Mouse (Mus musculus) intestine, embryonic 15.5 days (tissue): ENCODE data around the gene Mrs2. TPM values are rescaled to one million over a fixed set of nuclear protein-coding genes. Genes with fewer than 3 reads are reported as not detected.
"Not testable (repeated sequence)": the region's sequence is repeated elsewhere in the genome, so short reads cannot be mapped to it uniquely, and the experiment has no call there.

ENCODE experiments used
- ATAC-seq: fragments of 200-750 bp; cut with Nextera tagmentation; 2 replicates; pipeline ENCODE4 v1.8.0; 2017; ENCODE audit warnings: moderate TSS enrichment, moderate library complexity
- H3K27ac ChIP-seq: fragments of 300-500 bp; sonication (generic); 2 replicates; pipeline ENCODE4 v1.5.1; 2015; ENCODE audit warnings: mild to moderate bottlenecking, inconsistent platforms
- H3K27me3 ChIP-seq: fragments of 300-500 bp; sonication (generic); replicated peaks from 2 replicates; pipeline ENCODE4 v1.6.1; 2015; ENCODE audit warnings: inconsistent platforms
- H3K36me3 ChIP-seq: fragments of 300-500 bp; sonication (generic); 2 replicates; pipeline ENCODE4 v1.6.1; 2015; ENCODE audit warnings: inconsistent platforms
- H3K4me1 ChIP-seq: fragments of 300-500 bp; sonication (generic); replicated peaks from 2 replicates; pipeline ENCODE4 v1.6.1; 2015; ENCODE audit warnings: inconsistent platforms
- H3K4me2 ChIP-seq: fragments of 300-500 bp; sonication (generic); replicated peaks from 2 replicates; pipeline ENCODE4 v1.6.1; 2015; ENCODE audit warnings: mild to moderate bottlenecking, inconsistent platforms
- H3K4me3 ChIP-seq: fragments of 300-500 bp; sonication (generic); replicated peaks from 2 replicates; pipeline ENCODE4 v1.5.1; 2015; ENCODE audit warnings: inconsistent platforms
- H3K9ac ChIP-seq: fragments of 300-500 bp; sonication (generic); 2 replicates; pipeline ENCODE4 v1.6.1; 2015; ENCODE audit warnings: inconsistent platforms
- H3K9me3 ChIP-seq: fragments of 300-500 bp; sonication (generic); 2 replicates; pipeline ENCODE4 v1.6.1; 2016; ENCODE audit warnings: inconsistent platforms
- whole genome bisulfite sequencing: fragments of 180-500 bp; shearing (Covaris S2); methylation state at CpG from one replicate; pipeline ENCODE4 v1.1.7; 2015; 5-methylcytosine and 5-hydroxymethylcytosine counted together
- polyA plus RNA-seq: library from polyadenylated mRNA; unstranded; fragments of >200 nt; fragmentation: Nextera tagmentation; extraction: Ambion mirVana; gene quantifications from 2 replicates; pipeline ENCODE4 v1.2.1, GENCODE M21; 2015

Gene Mrs2
- polyA plus RNA-seq, 1 experiment from 2014 or later: 17.4 TPM

DNA sequence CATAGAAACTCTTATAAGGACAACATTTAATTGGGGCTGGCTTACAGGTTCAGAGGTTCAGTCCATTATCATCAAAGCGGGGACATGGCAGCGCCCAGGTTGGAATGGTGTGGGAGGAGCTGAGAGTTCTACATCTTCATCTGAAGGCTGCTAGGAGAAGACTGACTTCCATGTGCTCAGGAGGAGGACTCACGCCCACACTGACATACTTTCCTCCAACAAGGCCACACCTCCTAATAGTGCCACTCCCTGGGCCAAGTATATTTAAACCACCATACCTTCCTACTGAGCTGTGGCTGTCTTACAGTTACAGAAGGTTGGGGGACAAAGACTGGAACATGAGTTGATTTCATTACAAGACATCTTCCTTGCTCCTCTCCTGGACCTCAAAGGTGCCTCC lies 48.4 kb downstream of the Mrs2 start:
- not testable (repeated sequence) for H3K27me3 ChIP-seq, H3K9me3 ChIP-seq, H3K27ac ChIP-seq, H3K36me3 ChIP-seq, H3K9ac ChIP-seq, H3K4me1 ChIP-seq, H3K4me3 ChIP-seq, H3K4me2 ChIP-seq
- 82% methylated on average over 3 of the region's 3 CpGs for WGBS
- ATAC-seq: peak; percentile 51

DNA sequence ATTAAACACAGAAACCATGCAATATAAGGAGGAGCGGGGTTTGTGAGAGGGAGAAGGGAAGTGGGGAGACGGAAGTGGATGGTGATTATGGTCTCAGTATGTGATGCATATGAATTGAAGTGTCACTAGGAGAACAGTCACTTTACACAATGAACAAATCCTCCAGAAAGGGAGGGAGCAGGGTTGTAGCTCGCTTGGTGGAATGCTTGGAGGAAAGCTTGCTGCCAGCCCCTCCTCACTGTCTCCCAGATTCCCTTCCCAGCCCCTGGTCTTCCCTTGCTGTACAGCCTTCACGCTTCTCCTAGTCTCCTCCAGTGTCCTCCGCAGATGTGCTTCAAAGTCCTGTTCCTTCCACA lies 54.4 kb downstream of the Mrs2 start:
- no peak overlapping the region for H3K27ac ChIP-seq
- peak overlapping the region; percentile 58 for H3K4me2 ChIP-seq
- no peaks in the 10 kb centered on the region for H3K36me3 ChIP-seq
- peaks cover 6% of the 10 kb centered on the region for H3K4me1 ChIP-seq
- H3K9me3 ChIP-seq: no peaks in the 10 kb centered on the region
- WGBS: 31% methylated on average over 5 of the region's 5 CpGs
- H3K27me3 ChIP-seq: no peaks in the 10 kb centered on the region
- no peak overlapping the region for H3K9ac ChIP-seq
- peak overlapping the region; percentile 30 for H3K4me3 ChIP-seq
- peak; percentile 64 for ATAC-seq

DNA sequence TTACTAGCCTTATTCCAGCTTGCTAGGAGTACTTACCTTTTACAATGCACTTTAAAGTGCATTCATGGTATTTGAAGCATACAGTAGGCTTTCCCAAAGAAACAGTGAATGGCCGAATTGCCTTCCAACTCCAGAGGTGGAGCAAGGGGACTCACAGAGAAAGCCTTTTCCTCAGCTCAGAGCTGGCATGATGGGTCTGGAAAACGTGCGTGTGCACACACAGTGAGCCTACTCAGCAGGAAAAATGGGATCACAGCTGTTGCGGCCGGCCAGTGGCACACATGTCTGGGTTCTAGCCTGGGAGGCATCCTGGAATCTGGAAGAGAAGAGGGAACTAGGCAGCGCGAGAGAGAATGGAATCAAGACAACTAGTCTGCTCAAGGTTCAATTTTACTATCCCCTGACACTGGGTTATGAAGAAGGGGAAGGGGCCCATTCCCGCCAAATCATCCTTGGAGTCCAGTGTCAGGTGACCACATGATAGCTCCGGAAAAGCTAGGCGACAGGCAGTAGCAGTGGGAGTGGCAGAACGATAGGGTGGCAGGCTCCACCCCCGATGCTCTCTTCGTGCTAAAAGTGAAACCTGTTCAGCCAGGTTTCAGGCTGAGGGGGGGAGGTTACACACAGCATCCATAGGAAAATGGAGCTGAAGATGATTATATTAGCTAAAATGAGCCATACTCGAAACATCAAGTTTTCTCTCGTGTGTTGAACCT lies 54.9 kb downstream of the Mrs2 start:
- Histone ChIP-seq H3K27me3 (no peaks in the 10 kb centered on the region), H3K36me3 (no peaks in the 10 kb centered on the region), H3K4me1 (peaks cover 6% of the 10 kb centered on the region), H3K27ac (no peak overlapping the region), H3K9ac (no peak overlapping the region), H3K4me2 (peak overlapping the region; percentile 58), H3K9me3 (no peaks in the 10 kb centered on the region), H3K4me3 (peak overlapping the region; percentile 30)
- 16% methylated on average over 15 of the region's 15 CpGs for WGBS
- ATAC-seq: peak; percentile 82

DNA sequence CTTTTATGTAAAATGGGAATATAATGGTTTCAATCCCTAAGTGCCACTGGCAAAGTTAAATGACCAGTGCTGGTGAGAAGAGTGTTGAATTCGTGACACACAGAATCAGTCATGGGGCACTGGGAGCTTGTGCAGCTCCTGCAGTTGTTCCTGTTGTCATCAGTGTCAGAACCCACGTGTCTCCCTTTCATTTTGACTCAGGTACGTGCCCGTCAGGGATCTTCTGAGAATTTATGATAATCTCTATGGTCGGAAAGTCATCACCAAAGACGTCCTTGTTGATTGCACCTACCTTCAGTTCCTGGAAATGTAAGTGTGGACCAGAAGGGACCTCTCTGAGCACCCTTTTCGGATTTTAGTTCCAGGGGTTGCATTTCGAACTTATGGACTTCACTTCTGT lies 58.1 kb downstream of the Mrs2 start:
- H3K4me1 ChIP-seq: peaks cover 6% of the 10 kb centered on the region
- WGBS: 84% methylated on average over 8 of the region's 8 CpGs
- H3K9me3 ChIP-seq: no peaks in the 10 kb centered on the region
- H3K27me3 ChIP-seq: no peaks in the 10 kb centered on the region
- H3K4me3 ChIP-seq: no peak overlapping the region
- H3K4me2 ChIP-seq: no peak overlapping the region
- no peak for ATAC-seq
- H3K27ac ChIP-seq: no peak overlapping the region
- no peak overlapping the region for H3K9ac ChIP-seq
- H3K36me3 ChIP-seq: no peaks in the 10 kb centered on the region

DNA sequence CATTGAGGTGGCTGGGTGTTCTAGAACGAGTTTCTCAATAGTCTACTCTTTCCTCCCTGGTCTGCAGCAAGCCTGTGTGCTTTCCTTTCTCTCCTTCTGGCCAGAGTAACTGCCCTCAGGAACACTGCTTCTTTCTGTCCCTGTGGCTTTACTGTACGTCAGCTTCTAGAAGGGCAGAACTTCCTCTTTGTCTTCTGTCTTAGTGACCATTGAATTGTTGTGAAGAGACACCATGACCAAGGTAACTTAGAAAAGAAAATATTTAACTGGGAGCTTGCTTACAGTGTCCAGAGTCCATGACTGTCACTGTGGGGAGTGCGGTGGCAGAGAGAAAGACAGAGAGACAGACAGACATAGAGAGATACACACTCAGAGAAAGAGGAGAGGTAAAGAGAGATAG lies 60.1 kb downstream of the Mrs2 start:
- ATAC-seq: no peak
- WGBS: 72% methylated on average over 3 of the region's 3 CpGs
- H3K9ac ChIP-seq: no peak overlapping the region
- no peak overlapping the region for H3K4me2 ChIP-seq
- H3K27ac ChIP-seq: no peak overlapping the region
- no peaks in the 10 kb centered on the region for H3K9me3 ChIP-seq
- H3K4me3 ChIP-seq: no peak overlapping the region
- no peaks in the 10 kb centered on the region for H3K27me3 ChIP-seq
- no peaks in the 10 kb centered on the region for H3K36me3 ChIP-seq
- peaks cover under 1% of the 10 kb centered on the region for H3K4me1 ChIP-seq

DNA sequence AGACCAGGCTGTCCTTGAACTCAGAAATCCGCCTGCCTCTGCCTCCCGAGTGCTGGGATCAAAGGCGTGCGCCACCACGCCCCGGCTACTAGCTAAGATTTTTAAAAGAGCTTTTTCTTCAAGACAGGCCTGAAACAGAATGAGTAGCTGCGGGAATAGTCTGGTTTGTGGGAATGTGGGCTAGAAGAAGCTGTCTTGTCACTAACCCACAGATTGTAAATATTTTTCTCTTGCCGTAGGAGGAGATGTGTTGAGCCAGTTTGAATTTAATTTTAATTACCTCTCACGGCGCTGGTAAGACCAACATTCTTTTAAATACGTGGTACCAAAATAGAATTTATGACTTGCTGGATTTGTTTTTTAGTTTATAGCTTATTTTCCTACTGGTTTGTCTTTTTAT lies 61.5 kb downstream of the Mrs2 start:
- Histone ChIP-seq H3K4me1 (no peaks in the 10 kb centered on the region), H3K27me3 (no peaks in the 10 kb centered on the region), H3K4me3 (no peak overlapping the region), H3K9ac (no peak overlapping the region), H3K36me3 (no peaks in the 10 kb centered on the region), H3K4me2 (no peak overlapping the region), H3K27ac (no peak overlapping the region), H3K9me3 (no peaks in the 10 kb centered on the region)
- no peak for ATAC-seq
- 81% methylated on average over 11 of the region's 11 CpGs for WGBS

DNA sequence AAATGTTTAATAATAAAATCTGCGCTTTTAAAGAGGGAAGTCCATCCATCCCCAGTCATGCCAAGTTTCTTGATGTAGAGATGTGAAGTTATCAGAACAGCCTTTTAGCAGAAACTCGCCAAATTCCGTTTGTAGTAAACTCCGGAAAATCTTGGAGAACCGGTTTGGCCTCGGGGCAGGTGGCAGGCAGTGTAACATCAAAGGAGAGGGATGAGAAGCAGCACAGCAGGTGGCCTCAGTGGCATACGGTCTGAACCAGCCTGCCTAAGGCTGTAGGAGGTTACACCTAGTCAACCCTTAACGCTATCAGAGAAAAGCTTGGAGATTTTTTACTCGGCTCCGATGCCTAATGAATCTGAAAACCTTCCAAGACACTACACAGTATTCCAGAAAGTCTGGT lies 64.7 kb downstream of the Mrs2 start:
- Histone ChIP-seq H3K9ac (no peak overlapping the region), H3K4me3 (no peak overlapping the region), H3K27ac (no peak overlapping the region), H3K9me3 (no peaks in the 10 kb centered on the region), H3K36me3 (no peaks in the 10 kb centered on the region), H3K4me1 (no peaks in the 10 kb centered on the region), H3K4me2 (no peak overlapping the region), H3K27me3 (no peaks in the 10 kb centered on the region)
- WGBS: 9% methylated on average over 10 of the region's 10 CpGs
- peak; percentile 93 for ATAC-seq

DNA sequence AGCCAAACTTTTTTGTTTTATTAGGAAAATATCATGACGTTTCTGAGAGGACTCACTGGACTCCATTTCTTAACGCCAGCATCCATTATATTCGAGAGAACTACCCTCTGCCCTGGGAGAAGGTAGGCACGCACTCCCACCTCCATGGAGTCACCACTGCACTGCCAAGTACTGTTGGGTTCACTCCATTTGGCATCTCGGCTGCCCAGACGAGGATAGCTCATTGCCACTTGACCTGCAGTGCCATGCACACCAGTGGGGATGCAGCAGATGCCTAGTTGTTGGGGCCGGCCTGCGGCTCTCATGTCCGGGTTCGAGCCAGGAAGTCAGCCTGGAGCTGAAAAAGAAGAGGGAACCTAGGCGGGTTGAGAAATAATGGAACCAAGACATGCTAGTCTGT lies 65.1 kb downstream of the Mrs2 start:
- Histone ChIP-seq H3K27ac (no peak overlapping the region), H3K9ac (no peak overlapping the region), H3K27me3 (no peaks in the 10 kb centered on the region), H3K36me3 (no peaks in the 10 kb centered on the region), H3K4me1 (no peaks in the 10 kb centered on the region), H3K4me3 (no peak overlapping the region), H3K4me2 (no peak overlapping the region), H3K9me3 (no peaks in the 10 kb centered on the region)
- 35% methylated on average over 11 of the region's 11 CpGs for WGBS
- peak; percentile 35; the same call in 1 of the 2 replicates for ATAC-seq

DNA sequence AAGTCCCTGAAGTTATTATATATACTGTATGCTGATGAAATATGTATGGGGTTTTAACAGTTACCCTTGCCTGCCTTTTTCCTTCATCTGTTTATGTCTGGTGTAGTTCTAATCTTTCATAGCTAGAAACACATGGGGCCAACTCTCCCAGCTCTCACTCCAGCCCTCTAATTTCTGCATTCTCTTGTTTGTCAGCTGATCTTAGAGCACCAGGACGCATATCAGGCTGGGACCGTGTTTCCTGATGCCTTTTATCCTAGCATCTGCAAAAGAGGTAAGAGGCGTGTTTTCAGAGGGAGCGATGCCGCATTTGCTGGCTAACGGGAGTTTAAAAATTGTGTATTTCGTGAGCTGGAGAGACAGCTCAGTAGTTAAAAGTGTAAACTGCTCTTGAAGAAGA lies 67.5 kb downstream of the Mrs2 start:
- Histone ChIP-seq H3K9me3 (no peaks in the 10 kb centered on the region), H3K36me3 (no peaks in the 10 kb centered on the region), H3K4me1 (no peaks in the 10 kb centered on the region), H3K27me3 (no peaks in the 10 kb centered on the region), H3K4me2 (no peak overlapping the region), H3K27ac (no peak overlapping the region), H3K9ac (no peak overlapping the region), H3K4me3 (no peak overlapping the region)
- no peak for ATAC-seq
- 60% methylated on average over 7 of the region's 7 CpGs for WGBS

DNA sequence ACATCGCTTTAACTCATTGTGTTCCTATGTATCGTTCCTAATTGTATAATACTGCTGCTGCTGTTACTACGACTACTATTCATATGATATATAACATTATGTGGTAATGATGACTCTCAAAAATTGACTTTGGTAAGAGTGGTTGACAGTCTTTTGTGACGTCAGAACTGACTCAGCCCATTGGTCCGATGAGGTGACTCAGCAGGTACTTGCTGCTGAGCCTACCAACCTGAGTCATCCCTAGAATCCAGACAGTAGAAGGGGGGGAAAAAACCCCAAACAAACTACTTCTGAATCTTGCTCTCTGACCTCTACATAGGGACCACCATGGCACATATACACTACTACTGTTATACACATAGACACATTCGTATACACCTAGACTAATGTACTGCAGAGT lies 71.3 kb downstream of the Mrs2 start:
- no peak overlapping the region for H3K4me2 ChIP-seq
- no peak for ATAC-seq
- no peak overlapping the region for H3K27ac ChIP-seq
- H3K9me3 ChIP-seq: no peaks in the 10 kb centered on the region
- H3K36me3 ChIP-seq: no peaks in the 10 kb centered on the region
- no peaks in the 10 kb centered on the region for H3K27me3 ChIP-seq
- H3K9ac ChIP-seq: no peak overlapping the region
- H3K4me1 ChIP-seq: no peaks in the 10 kb centered on the region
- 86% methylated on average over 6 of the region's 6 CpGs for WGBS
- no peak overlapping the region for H3K4me3 ChIP-seq

DNA sequence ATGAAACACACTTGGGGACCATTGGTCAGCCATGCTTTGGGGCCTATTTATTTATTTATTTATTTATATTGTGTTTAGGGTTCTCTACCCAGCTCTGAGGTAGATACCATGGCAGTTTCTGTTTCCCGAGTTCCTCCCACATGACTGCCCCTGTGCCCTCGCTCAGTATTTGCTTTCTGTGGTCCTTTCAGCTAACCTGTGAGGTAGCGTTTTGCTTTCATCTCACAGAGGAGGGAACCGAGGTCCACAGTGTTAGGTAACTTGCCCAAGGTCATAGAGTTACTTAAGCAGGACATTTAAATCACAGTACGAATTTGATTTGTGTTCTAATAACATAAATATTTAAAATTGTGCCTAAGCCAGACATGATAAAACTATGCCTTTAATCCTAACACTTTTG lies 73.0 kb downstream of the Mrs2 start:
- Histone ChIP-seq H3K9ac (no peak overlapping the region), H3K4me3 (no peak overlapping the region), H3K4me2 (no peak overlapping the region), H3K4me1 (no peaks in the 10 kb centered on the region), H3K36me3 (no peaks in the 10 kb centered on the region), H3K27ac (no peak overlapping the region), H3K27me3 (no peaks in the 10 kb centered on the region), H3K9me3 (no peaks in the 10 kb centered on the region)
- no peak for ATAC-seq
- 67% methylated on average over 5 of the region's 5 CpGs for WGBS

DNA sequence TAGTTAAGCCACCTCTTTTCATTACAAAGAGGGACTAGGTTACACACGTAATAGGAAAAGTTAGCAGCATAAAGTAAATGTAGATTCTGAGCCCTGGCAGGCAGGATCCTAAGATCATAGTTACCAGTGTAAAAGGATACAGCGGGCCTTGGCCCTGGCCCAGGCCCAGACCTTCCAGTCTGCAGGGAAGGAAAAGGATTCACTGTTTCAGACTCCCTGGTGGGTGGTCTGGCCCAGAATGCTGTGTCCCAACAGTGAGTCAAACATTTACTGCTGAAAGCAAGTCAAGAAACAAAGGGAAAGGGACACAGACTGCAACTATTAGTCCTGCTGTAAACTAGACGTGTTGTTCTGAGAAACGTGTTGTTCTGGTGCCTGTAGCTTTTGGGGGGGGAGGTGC lies 74.6 kb downstream of the Mrs2 start:
- Histone ChIP-seq H3K4me1 (no peaks in the 10 kb centered on the region), H3K4me3 (no peak overlapping the region), H3K9me3 (no peaks in the 10 kb centered on the region), H3K4me2 (no peak overlapping the region), H3K27ac (no peak overlapping the region), H3K9ac (no peak overlapping the region), H3K27me3 (no peaks in the 10 kb centered on the region), H3K36me3 (no peaks in the 10 kb centered on the region)
- ATAC-seq: 0 out of 2 replicates have a peak, but pooled peaks have one; percentile 31
- 24% methylated on average over 4 of the region's 4 CpGs for WGBS

DNA sequence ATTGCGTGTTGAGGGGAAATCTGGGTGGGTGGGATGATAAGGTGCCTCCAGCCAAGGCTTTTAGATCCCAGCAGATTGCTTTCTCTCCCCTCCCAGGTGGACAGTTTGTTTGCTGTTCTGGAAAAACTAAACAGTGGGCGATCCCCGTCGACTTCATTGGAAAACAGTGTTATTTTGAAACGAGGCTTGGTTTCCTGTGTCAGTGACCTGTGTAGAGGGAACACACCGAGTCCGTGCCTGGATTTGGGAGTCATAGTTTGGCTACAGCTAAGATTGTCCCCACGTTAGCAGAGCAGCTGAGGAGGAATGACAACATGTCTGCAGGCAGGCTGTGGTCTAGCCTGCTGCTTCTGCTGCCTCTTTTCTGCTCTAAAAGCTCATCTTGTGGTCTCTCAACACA lies 76.9 kb downstream of the Mrs2 start:
- H3K36me3 ChIP-seq: no peaks in the 10 kb centered on the region
- ATAC-seq: no peak
- H3K4me1 ChIP-seq: no peaks in the 10 kb centered on the region
- no peaks in the 10 kb centered on the region for H3K27me3 ChIP-seq
- 60% methylated on average over 8 of the region's 8 CpGs for WGBS
- no peak overlapping the region for H3K4me3 ChIP-seq
- H3K9ac ChIP-seq: no peak overlapping the region
- H3K9me3 ChIP-seq: no peaks in the 10 kb centered on the region
- H3K4me2 ChIP-seq: no peak overlapping the region
- H3K27ac ChIP-seq: no peak overlapping the region
